26 mouse cellular contexts compared by ENCODE assay signal in the genomic region with DNA sequence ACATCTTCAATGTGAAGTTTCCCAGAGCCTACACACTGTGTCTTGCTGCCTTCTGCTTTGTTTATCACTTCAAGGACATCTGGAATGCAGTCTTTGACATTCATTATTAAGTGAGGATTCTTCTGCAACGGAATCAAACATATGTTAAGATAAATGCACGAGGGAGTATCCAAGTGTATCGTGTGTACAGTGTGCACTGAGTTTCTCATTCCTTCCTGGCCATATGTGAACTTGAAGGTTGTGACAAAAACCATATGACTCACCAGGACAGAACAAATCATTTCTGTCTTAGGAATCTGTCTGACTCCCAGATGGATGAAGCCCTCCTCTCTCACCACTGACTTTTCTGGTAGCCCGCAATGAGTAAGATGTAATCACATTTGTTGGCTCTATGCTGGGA. TPM values are rescaled to one million over a fixed set of nuclear protein-coding genes. Genes with fewer than 3 reads are reported as not detected.
DNase-seq lines count a peak whose midpoint lies in the region; ATAC-seq and TF ChIP-seq lines count a peak whose summit lies in the region.
"Had no signal": no experiment of that assay in that cellular context is flagged by ENCODE, and none has a peak within 500 bp of the region (broad histone marks: within the 10 kb centered on the region; RNA-seq: fewer than 3 reads in every experiment).

No protein-coding gene starts in this region.

- H3K27ac ChIP-seq in heart, adult 2 months: no peak overlapping the region
- no peak overlapping the region for H3K27ac ChIP-seq in intestine, embryonic 16.5 days (ENCODE audit: low read length)
- H3K27ac ChIP-seq in lung, postnatal 0 days (ENCODE audit: low read length): no peak overlapping the region
- H3K27ac ChIP-seq: embryonic facial prominence, embryonic 13.5 days; gastrocnemius, adult 2 months; hindbrain, embryonic 12.5 days; hindbrain, embryonic 15.5 days had no signal

- H3K27me3 ChIP-seq in heart, adult 2 months (ENCODE audit: control insufficient read depth, insufficient read depth, low read length): no peaks in the 10 kb centered on the region
- no peaks in the 10 kb centered on the region for H3K27me3 ChIP-seq in intestine, embryonic 16.5 days (replicated peaks; ENCODE audit: control insufficient read depth, insufficient read depth, low read length)
- no peaks in the 10 kb centered on the region for H3K27me3 ChIP-seq in lung, postnatal 0 days (replicated peaks; ENCODE audit: insufficient read depth, low read length)
- H3K27me3 ChIP-seq: embryonic facial prominence, embryonic 13.5 days; hindbrain, embryonic 12.5 days; hindbrain, embryonic 15.5 days had no signal

- peak; percentile 36 for ATAC-seq in intestine, embryonic 16.5 days
- no peak for ATAC-seq in lung, postnatal 0 days
- ATAC-seq: activated CD4-positive, CD25-positive, alpha-beta regulatory T cell, adult 4 months; CD4-positive, CD25-positive, alpha-beta regulatory T cell, adult 4 months; forebrain, embryonic 14.5 days; forebrain, postnatal 0 days had no signal

- H3K4me3 ChIP-seq in heart, adult 2 months: no peak overlapping the region
- H3K4me3 ChIP-seq in intestine, embryonic 16.5 days (ENCODE audit: low read length): no peak overlapping the region
- H3K4me3 ChIP-seq in lung, postnatal 0 days (ENCODE audit: low read depth, low read length): no peak overlapping the region
- H3K4me3 ChIP-seq: embryonic facial prominence, embryonic 13.5 days; gastrocnemius, adult 2 months; hindbrain, embryonic 12.5 days; hindbrain, embryonic 15.5 days had no signal

- H3K9me3 ChIP-seq in intestine, embryonic 16.5 days (ENCODE audit: control insufficient read depth, low read length): no peaks in the 10 kb centered on the region
- no peaks in the 10 kb centered on the region for H3K9me3 ChIP-seq in lung, postnatal 0 days (ENCODE audit: low read length)
- H3K9me3 ChIP-seq: hindbrain, embryonic 15.5 days had no signal

- TF ChIP-seq CTCF in heart, adult 2 months (IDR thresholded peaks at IDR 0.05): no peak
- no peak for TF ChIP-seq CTCF in lung, postnatal 0 days (IDR thresholded peaks at IDR 0.05)

- no peaks in the 10 kb centered on the region for H3K4me1 ChIP-seq in heart, adult 2 months (ENCODE audit: control insufficient read depth, insufficient read depth, low read length)
- H3K4me1 ChIP-seq in intestine, embryonic 16.5 days (ENCODE audit: control insufficient read depth, insufficient read depth, low read length): no peaks in the 10 kb centered on the region
- no peaks in the 10 kb centered on the region for H3K4me1 ChIP-seq in lung, postnatal 0 days (ENCODE audit: insufficient read depth, low read depth, low read length)
- H3K4me1 ChIP-seq: embryonic facial prominence, embryonic 13.5 days; hindbrain, embryonic 12.5 days; hindbrain, embryonic 15.5 days had no signal

- peak; percentile 30 for DNase-seq in heart, adult 11 months
- DNase-seq in heart, adult 2 months: no peak
- peak; percentile 24 for DNase-seq in layer of hippocampus, adult 9-11 months
- DNase-seq in layer of hippocampus, postnatal 25 days (ENCODE audit: extremely low spot score in 1 of 2, low spot score in 1 of 2): no peak
- peak; percentile 11 for DNase-seq in NIH3T3 (ENCODE audit: low read depth)
- DNase-seq in left cerebral cortex, adult 9 months (ENCODE audit: low spot score in 2 of 2): no peak
- no peak for DNase-seq in lung, postnatal 0 days (ENCODE audit: low spot score)
- DNase-seq: adrenal gland, adult 8-10 months; adrenal gland, postnatal 25 days; cerebellum, adult 18-20 months; cerebellum, adult 9-10 months; cerebellum, postnatal 14 days; forebrain, postnatal 0 days; gastrocnemius, adult 2 months; gastrocnemius, postnatal 25 days; kidney, adult 11 months had no signal

- WGBS in heart, adult 2 months: 63% methylated on average over 4 of the region's 4 CpGs
- 45% methylated on average over 4 of the region's 4 CpGs for WGBS in intestine, embryonic 16.5 days
- WGBS in lung, postnatal 0 days: 54% methylated on average over 4 of the region's 4 CpGs

- H3K79me2 ChIP-seq in heart, adult 2 months (replicated peaks; ENCODE audit: control insufficient read depth, insufficient read depth, low read length): no peaks in the 10 kb centered on the region

- H3K36me3 ChIP-seq in heart, adult 2 months (ENCODE audit: control insufficient read depth, insufficient read depth, low read length): no peaks in the 10 kb centered on the region
- no peaks in the 10 kb centered on the region for H3K36me3 ChIP-seq in intestine, embryonic 16.5 days (ENCODE audit: control insufficient read depth, insufficient read depth, low read length)
- H3K36me3 ChIP-seq in lung, postnatal 0 days (ENCODE audit: insufficient read depth, low read length): peaks cover 5% of the 10 kb centered on the region; the same call in 1 of the 2 replicates
- H3K36me3 ChIP-seq: embryonic facial prominence, embryonic 13.5 days; hindbrain, embryonic 12.5 days; hindbrain, embryonic 15.5 days had no signal

- intact Hi-C loops in heart, adult 2 months (cut with DNase I): no loop called here

- H3K4me2 ChIP-seq in intestine, embryonic 16.5 days (ENCODE audit: low read depth, low read length): no peak overlapping the region
- no peak overlapping the region for H3K4me2 ChIP-seq in lung, postnatal 0 days (replicated peaks; ENCODE audit: low read depth, low read length)
- H3K4me2 ChIP-seq: embryonic facial prominence, embryonic 13.5 days; heart, embryonic 11.5 days; hindbrain, embryonic 12.5 days; hindbrain, embryonic 15.5 days had no signal

- no peak overlapping the region for H3K9ac ChIP-seq in heart, adult 2 months (ENCODE audit: low read depth, low read length)
- H3K9ac ChIP-seq in intestine, embryonic 16.5 days (ENCODE audit: low read depth, low read length): no peak overlapping the region
- no peak overlapping the region for H3K9ac ChIP-seq in lung, postnatal 0 days (replicated peaks; ENCODE audit: low read depth)
- H3K9ac ChIP-seq: embryonic facial prominence, embryonic 13.5 days; forebrain, postnatal 0 days; hindbrain, embryonic 12.5 days; hindbrain, embryonic 15.5 days had no signal

- no peak for TF ChIP-seq POLR2A in heart, adult 2 months (IDR thresholded peaks at IDR 0.05; ENCODE audit: insufficient read depth, low read depth, low read length)

- no peak for TF ChIP-seq EP300 in heart, adult 2 months (IDR thresholded peaks at IDR 0.05; ENCODE audit: insufficient read depth, low read depth, low read length)
- no peak for TF ChIP-seq EP300 in lung, postnatal 0 days (IDR thresholded peaks at IDR 0.05)

RNA-seq across cellular contexts. Expression of a gene that starts 59.0 kb away (rescaled TPM):
- 10 to 100 TPM in 1 of 2 experiments, 1 to 10 TPM in 1; 9.6 to 11.9 TPM for total RNA-seq in heart, adult 2 months (2021)
- polyA plus RNA-seq in heart, adult 2 months (2012; rRNA removed): 7.5 and 11.2 TPM in 2 replicates
- 1 to 10 TPM; 2.7 to 2.8 TPM for total RNA-seq in layer of hippocampus, postnatal 25 days (2021)
- 1.2 and 1.6 TPM in 2 replicates for polyA plus RNA-seq in intestine, embryonic 16.5 days (2015; fragmentation: Nextera tagmentation; extraction: Ambion mirVana)
- 8.2 and 13.4 TPM in 2 replicates for polyA plus RNA-seq in lung, postnatal 0 days (2015; fragmentation: Nextera tagmentation; extraction: Ambion mirVana)
- total RNA-seq: hematopoietic stem cell, adult 5-6 weeks; MEL had no signal
- polyA plus RNA-seq: CD4-positive, CD25-positive, alpha-beta regulatory T cell, adult 4 months had no signal

Comparison
In these comparisons a context has a peak if more than half of its experiments do, and no peak if none do; other contexts are left out.
1. DNase-seq: peak in heart, adult 11 months (single experiment), layer of hippocampus, adult 9-11 months (single experiment) and NIH3T3 (single experiment); none in heart, adult 2 months (0 of 2), layer of hippocampus, postnatal 25 days (0 of 2), left cerebral cortex, adult 9 months (0 of 2) and lung, postnatal 0 days (single experiment).